Mouse (Mus musculus) adipocyte (in vitro differentiated cells): ENCODE data around the gene Msmp.
"Not testable (repeated sequence)": the region's sequence is repeated elsewhere in the genome, so short reads cannot be mapped to it uniquely, and the experiment has no call there.

Experiments
- DNase-seq: peaks from one replicate; pipeline ENCODE4 v3.0.0-alpha.2; 2016; ENCODE audit warnings: low spot score

Gene Msmp

GRCm38 (mm10) chr4:43584444-43585416, at the start of gene Msmp:
Gene Msmp, minus strand, starts transcription at chr4:43584494.
- DNase-seq: no peak

GRCm38 (mm10) chr4:43633736-43634135, 49.4 kb upstream of the Msmp start:
- DNase-seq: no peak

GRCm38 (mm10) chr4:43633296-43633695, 49.0 kb upstream of the Msmp start:
- DNase-seq: no peak

GRCm38 (mm10) chr4:43631956-43632920, 47.9 kb upstream of the Msmp start:
- no peak for DNase-seq

- DNase-seq: peak; percentile 42
These were observed 47.0 kb upstream of the Msmp start, which contains the start of gene Npr2 for GRCm38 (mm10) chr4:43631046-43631955. Gene Npr2, plus strand, starts transcription at chr4:43631935.

GRCm38 (mm10) chr4:43630671-43631045, 46.4 kb upstream of the Msmp start:
- peak; percentile 31 for DNase-seq

- peak; percentile 90 for DNase-seq
These were observed 45.8 kb upstream of the Msmp start for GRCm38 (mm10) chr4:43630030-43630581.

- no peak for DNase-seq
These were observed 45.0 kb upstream of the Msmp start for GRCm38 (mm10) chr4:43629106-43629817.

GRCm38 (mm10) chr4:43620146-43620778, 36.0 kb upstream of the Msmp start:
- DNase-seq: no peak

- DNase-seq: no peak
These were observed 28.9 kb upstream of the Msmp start for GRCm38 (mm10) chr4:43613060-43613730.

GRCm38 (mm10) chr4:43612534-43612933, 28.2 kb upstream of the Msmp start:
- DNase-seq: no peak

GRCm38 (mm10) chr4:43604751-43605685, 20.7 kb upstream of the Msmp start:
- DNase-seq: no peak

GRCm38 (mm10) chr4:43604099-43604498, 19.8 kb upstream of the Msmp start:
- no peak for DNase-seq

GRCm38 (mm10) chr4:43600195-43600934, 16.1 kb upstream of the Msmp start:
- no peak for DNase-seq

- no peak for DNase-seq
These were observed 14.5 kb upstream of the Msmp start for GRCm38 (mm10) chr4:43598650-43599380.

GRCm38 (mm10) chr4:43598200-43598599, 13.9 kb upstream of the Msmp start:
- no peak for DNase-seq

GRCm38 (mm10) chr4:43596597-43596996, 12.3 kb upstream of the Msmp start:
- not testable (repeated sequence) for DNase-seq
